Comparison of ENCODE assay signal across 13 mouse cellular contexts in genomic region chr4:98654419-98654821, GRCm38 (mm10).
DNase-seq lines count a peak whose midpoint lies in the region; ATAC-seq lines count a peak whose summit lies in the region.
"Had no signal": no experiment of that assay in that cellular context is flagged by ENCODE, and none has a peak within 500 bp of the region (broad histone marks: within the 10 kb centered on the region; RNA-seq: fewer than 3 reads in every experiment).

No protein-coding gene starts in this region.

- no peaks in the 10 kb centered on the region for H3K27me3 ChIP-seq in forebrain, embryonic 15.5 days
- no peaks in the 10 kb centered on the region for H3K27me3 ChIP-seq in forebrain, embryonic 11.5 days (ENCODE audit: control insufficient read depth, insufficient read depth, low read length)
- no peaks in the 10 kb centered on the region for H3K27me3 ChIP-seq in hindbrain, embryonic 14.5 days (ENCODE audit: control insufficient read depth, insufficient read depth, low read length)
- H3K27me3 ChIP-seq: midbrain, embryonic 15.5 days had no signal

- H3K36me3 ChIP-seq in forebrain, embryonic 15.5 days: no peaks in the 10 kb centered on the region
- no peaks in the 10 kb centered on the region for H3K36me3 ChIP-seq in forebrain, embryonic 11.5 days (ENCODE audit: control insufficient read depth, insufficient read depth, low read length)
- H3K36me3 ChIP-seq in hindbrain, embryonic 14.5 days (replicated peaks; ENCODE audit: control insufficient read depth, insufficient read depth): no peaks in the 10 kb centered on the region
- H3K36me3 ChIP-seq: midbrain, embryonic 15.5 days had no signal

- WGBS in forebrain, embryonic 15.5 days: 54% methylated on average over 2 of the region's 2 CpGs
- 79% methylated on average over 2 of the region's 2 CpGs for WGBS in forebrain, embryonic 11.5 days
- 52% methylated on average over 2 of the region's 2 CpGs for WGBS in hindbrain, embryonic 14.5 days

- H3K4me2 ChIP-seq in forebrain, embryonic 15.5 days (replicated peaks): no peak overlapping the region
- H3K4me2 ChIP-seq in forebrain, embryonic 11.5 days (ENCODE audit: low read depth, low read length, severe bottlenecking): no peak overlapping the region
- no peak overlapping the region for H3K4me2 ChIP-seq in hindbrain, embryonic 14.5 days (replicated peaks)
- H3K4me2 ChIP-seq: midbrain, embryonic 15.5 days had no signal

- no peaks in the 10 kb centered on the region for H3K4me1 ChIP-seq in forebrain, embryonic 15.5 days
- H3K4me1 ChIP-seq in forebrain, embryonic 11.5 days (replicated peaks; ENCODE audit: control insufficient read depth, insufficient read depth, low read length): no peaks in the 10 kb centered on the region
- no peaks in the 10 kb centered on the region for H3K4me1 ChIP-seq in hindbrain, embryonic 14.5 days (replicated peaks; ENCODE audit: control insufficient read depth, insufficient read depth, low read length)
- H3K4me1 ChIP-seq: midbrain, embryonic 15.5 days had no signal

- ATAC-seq in forebrain, embryonic 15.5 days (replicated peaks): peak; percentile 69
- ATAC-seq in forebrain, embryonic 11.5 days (replicated peaks; ENCODE audit: low FRiP score): no peak
- ATAC-seq in hindbrain, embryonic 14.5 days (ENCODE audit: low FRiP score): peak; percentile 72; the same call in 1 of the 2 replicates
- no peak for ATAC-seq in megakaryocyte progenitor cell, adult 5-6 weeks (replicated peaks; ENCODE audit: poor library complexity)
- ATAC-seq: midbrain, embryonic 15.5 days had no signal

- H3K9me3 ChIP-seq in forebrain, embryonic 15.5 days: no peaks in the 10 kb centered on the region
- no peaks in the 10 kb centered on the region for H3K9me3 ChIP-seq in forebrain, embryonic 11.5 days (ENCODE audit: control insufficient read depth, low read length)
- H3K9me3 ChIP-seq in hindbrain, embryonic 14.5 days (ENCODE audit: control insufficient read depth, low read length): no peaks in the 10 kb centered on the region
- H3K9me3 ChIP-seq: midbrain, embryonic 15.5 days had no signal

- H3K4me3 ChIP-seq in forebrain, embryonic 15.5 days: no peak overlapping the region
- H3K4me3 ChIP-seq in forebrain, embryonic 11.5 days (ENCODE audit: low read depth, low read length): no peak overlapping the region
- no peak overlapping the region for H3K4me3 ChIP-seq in hindbrain, embryonic 14.5 days (replicated peaks; ENCODE audit: low read length)
- H3K4me3 ChIP-seq: midbrain, embryonic 15.5 days had no signal

- H3K27ac ChIP-seq in forebrain, embryonic 15.5 days (replicated peaks): no peak overlapping the region
- no peak overlapping the region for H3K27ac ChIP-seq in forebrain, embryonic 11.5 days (ENCODE audit: low read depth, low read length)
- no peak overlapping the region for H3K27ac ChIP-seq in hindbrain, embryonic 14.5 days
- H3K27ac ChIP-seq: midbrain, embryonic 15.5 days had no signal

- no peak overlapping the region for H3K9ac ChIP-seq in forebrain, embryonic 15.5 days (replicated peaks)
- H3K9ac ChIP-seq in forebrain, embryonic 11.5 days (ENCODE audit: low read length): no peak overlapping the region
- no peak overlapping the region for H3K9ac ChIP-seq in hindbrain, embryonic 14.5 days
- H3K9ac ChIP-seq: midbrain, embryonic 15.5 days had no signal

- DNase-seq in forebrain, embryonic 11.5 days (ENCODE audit: low spot score): no peak
- peak; percentile 5 for DNase-seq in A20 (ENCODE audit: low read depth, low spot score)
- peak; percentile 94 for DNase-seq in cerebellum, adult 9-11 months
- DNase-seq in hindbrain, embryonic 14.5 days (ENCODE audit: low spot score): no peak
- no peak for DNase-seq in left cerebral cortex, adult 8-10 months (ENCODE audit: low spot score in 2 of 2)
- no peak for DNase-seq in kidney, postnatal 10 days
- DNase-seq: B cell, adult 2 months; heart, postnatal 14 days; kidney, adult 8-10 months; layer of hippocampus, postnatal 36 days had no signal

Comparison
In these comparisons a context has a peak if more than half of its experiments do, and no peak if none do; other contexts are left out.
1. ATAC-seq: peak in forebrain, embryonic 15.5 days (single experiment) and hindbrain, embryonic 14.5 days (single experiment); none in forebrain, embryonic 11.5 days (single experiment) and megakaryocyte progenitor cell, adult 5-6 weeks (single experiment).
2. DNase-seq: peak in A20 (single experiment) and cerebellum, adult 9-11 months (single experiment); none in forebrain, embryonic 11.5 days (single experiment), hindbrain, embryonic 14.5 days (single experiment), left cerebral cortex, adult 8-10 months (0 of 2) and kidney, postnatal 10 days (single experiment).